Mouse (Mus musculus): Measurements from ENCODE around the gene Rinl. TPM values are rescaled to one million over a fixed set of nuclear protein-coding genes. Genes with fewer than 3 reads are reported as not detected.

Gene Rinl
- total RNA-seq (2021), result 1 to 10 TPM; 2.6 to 4.5 TPM
- long read RNA-seq, experiment 1, partial matches to known transcripts, result 3 of 7 reads
- long read RNA-seq, experiment 1, other reads (novel, unspliced or antisense), result 4 of 7 reads
- long read RNA-seq, experiment 2, partial matches to known transcripts, result 0 of 11 reads
- long read RNA-seq, experiment 2, other reads (novel, unspliced or antisense), result 11 of 11 reads

GRCm38 (mm10) chr7:28788307-28789195, at the start of gene Rinl:
Rinl (plus strand) TSS chr7:28788969.
- Histone ChIP-seq H3K4me3 (no peak within 1 kb of the TSS), H3K27ac (no peak within 1 kb of the TSS)
- no peak for DNase-seq (ENCODE audit: low spot score in 2 of 2)
- no peak for TF ChIP-seq CTCF (conservative IDR thresholded peaks at IDR 0.05)

- DNase-seq (ENCODE audit: low spot score in 2 of 2), result no peak
- H3K27ac ChIP-seq, result no peak overlapping the region
- TF ChIP-seq CTCF (conservative IDR thresholded peaks at IDR 0.05), result no peak
- no peak overlapping the region for H3K4me3 ChIP-seq
Measured at GRCm38 (mm10) chr7:28739829-28740228, 48.9 kb upstream of the Rinl start.

DNA sequence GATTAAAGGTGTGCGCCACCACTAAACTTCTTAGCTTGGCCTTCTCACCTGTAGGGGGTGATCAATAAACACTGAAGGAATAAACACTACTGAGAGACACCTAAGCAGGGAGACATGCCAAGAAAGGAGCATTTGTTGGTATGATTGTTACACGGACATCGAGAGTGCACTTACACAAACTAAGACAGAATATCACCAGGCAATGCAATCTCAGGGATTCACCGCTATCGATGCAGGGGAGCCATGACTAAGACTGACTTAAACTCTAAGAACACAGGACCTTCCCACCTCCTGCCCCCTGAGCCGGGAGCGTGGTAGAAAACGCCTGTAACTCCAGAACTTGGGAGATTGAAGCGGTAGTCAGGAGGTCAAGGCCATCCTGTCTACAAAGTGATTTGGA, 47.8 kb upstream of the Rinl start:
- TF ChIP-seq CTCF (conservative IDR thresholded peaks at IDR 0.05), result 0 out of 2 replicates have a peak, but pooled peaks have one; percentile 6
- H3K27ac ChIP-seq, result peak overlapping the region; percentile 99
- peak overlapping the region; percentile 70 for H3K4me3 ChIP-seq
- DNase-seq (ENCODE audit: low spot score in 2 of 2), result no peak

DNA sequence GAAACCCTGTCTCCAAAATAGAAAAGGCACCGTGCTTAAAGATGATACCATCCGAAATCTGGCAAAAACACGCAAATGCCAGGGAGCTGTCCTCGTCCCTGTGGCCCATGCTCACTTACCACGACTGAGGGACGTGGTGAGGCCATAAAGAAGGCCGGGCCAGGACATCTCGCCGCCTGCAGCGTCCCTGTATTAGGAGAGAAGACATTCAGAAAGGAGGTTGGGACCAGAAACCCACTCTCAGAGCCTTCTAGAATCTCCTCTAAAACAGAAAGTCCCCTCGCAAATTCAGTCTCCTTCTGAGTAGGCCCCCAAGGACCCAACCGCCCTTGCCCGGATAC, 47.4 kb upstream of the Rinl start:
- TF ChIP-seq CTCF (conservative IDR thresholded peaks at IDR 0.05), result no peak
- no peak for DNase-seq (ENCODE audit: low spot score in 2 of 2)
- Histone ChIP-seq H3K27ac (peak overlapping the region; percentile 99), H3K4me3 (peak overlapping the region; percentile 70)

DNA sequence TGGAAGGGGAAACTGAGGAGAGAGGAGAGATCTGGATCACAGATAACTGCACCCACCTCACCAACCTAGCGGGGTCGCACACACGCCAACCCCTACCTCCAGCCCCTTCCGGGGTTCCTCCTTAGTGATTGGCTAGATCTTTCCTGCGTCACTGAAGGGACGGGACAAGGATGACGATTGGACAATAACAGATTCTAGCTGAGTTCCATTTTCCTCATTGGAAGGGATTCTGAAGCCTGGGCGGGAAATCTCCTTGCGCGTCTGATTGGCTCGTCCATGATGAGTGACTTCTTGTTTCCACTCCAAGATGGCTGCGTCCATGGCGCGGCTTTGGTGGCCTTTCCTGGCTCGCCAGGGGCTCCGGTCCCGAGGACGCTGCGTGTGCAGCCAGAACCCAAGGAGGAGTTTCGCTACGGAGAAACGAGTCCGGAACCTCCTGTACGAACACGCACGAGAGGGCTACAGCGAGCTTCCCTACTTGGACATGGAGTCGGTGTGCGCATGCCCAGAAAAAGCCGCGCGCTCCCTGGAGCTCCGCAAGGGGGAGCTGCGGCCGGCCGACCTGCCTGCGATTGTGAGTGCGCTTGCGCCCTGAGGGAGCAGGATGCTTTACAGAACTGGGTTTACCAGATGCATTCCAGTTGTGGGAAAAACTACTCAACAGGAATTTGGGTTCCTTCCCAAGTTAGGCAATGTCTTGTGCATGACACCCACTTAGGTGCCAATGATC, 46.9 kb upstream of the Rinl start, which contains the start of the genes Mrps12 and Sars2:
Mrps12 (minus strand) TSS at position 112 of the 730 bp plus-strand sequence.
Sars2 (plus strand) TSS at position 284 of the 730 bp plus-strand sequence.
- peak; percentile 91 for TF ChIP-seq CTCF (conservative IDR thresholded peaks at IDR 0.05)
- H3K4me3 ChIP-seq, result peak within 1 kb of the TSS; percentile 70
- H3K27ac ChIP-seq, result peak within 1 kb of the TSS; percentile 99
- DNase-seq (ENCODE audit: low spot score in 2 of 2), result peak; percentile 95 to 98

DNA sequence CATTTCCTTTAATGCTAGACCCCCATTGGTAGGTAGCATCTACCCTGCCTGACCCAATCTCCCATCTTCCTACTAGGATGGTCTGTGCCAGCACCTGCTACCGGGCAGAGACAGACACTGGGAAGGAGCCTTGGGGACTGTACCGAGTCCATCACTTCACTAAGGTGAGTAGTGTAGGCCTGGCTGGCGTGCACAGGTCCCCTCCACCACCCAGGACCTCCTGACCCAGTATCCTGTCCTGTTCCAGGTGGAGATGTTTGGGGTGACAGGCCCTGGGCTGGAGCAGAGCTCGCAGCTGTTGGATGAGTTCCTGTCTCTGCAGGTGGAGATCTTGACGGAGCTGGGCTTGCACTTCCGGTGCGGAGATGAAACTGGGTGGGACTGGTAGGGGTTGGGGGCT, 38.8 kb upstream of the Rinl start:
- no peak for DNase-seq (ENCODE audit: low spot score in 2 of 2)
- no peak for TF ChIP-seq CTCF (conservative IDR thresholded peaks at IDR 0.05)
- no peak overlapping the region for H3K4me3 ChIP-seq
- H3K27ac ChIP-seq, result no peak overlapping the region

GRCm38 (mm10) chr7:28756079-28756478, 32.7 kb upstream of the Rinl start, which contains the start of gene Ccer2:
Ccer2 (plus strand) TSS chr7:28756174.
- no peak for DNase-seq (ENCODE audit: low spot score in 2 of 2)
- Histone ChIP-seq H3K4me3 (no peak within 1 kb of the TSS; the same call in 1 of the 2 replicates), H3K27ac (no peak within 1 kb of the TSS)
- TF ChIP-seq CTCF (conservative IDR thresholded peaks at IDR 0.05), result no peak

- DNase-seq (ENCODE audit: low spot score in 2 of 2), result no peak
- Histone ChIP-seq H3K4me3 (no peak overlapping the region), H3K27ac (no peak overlapping the region)
- TF ChIP-seq CTCF (conservative IDR thresholded peaks at IDR 0.05), result no peak
Measured at GRCm38 (mm10) chr7:28758623-28759022, 30.1 kb upstream of the Rinl start.

- no peak overlapping the region for H3K27ac ChIP-seq
- no peak for TF ChIP-seq CTCF (conservative IDR thresholded peaks at IDR 0.05)
- no peak overlapping the region for H3K4me3 ChIP-seq
- DNase-seq (ENCODE audit: low spot score in 2 of 2), result no peak
Measured at GRCm38 (mm10) chr7:28761907-28762306, 26.9 kb upstream of the Rinl start.

DNA sequence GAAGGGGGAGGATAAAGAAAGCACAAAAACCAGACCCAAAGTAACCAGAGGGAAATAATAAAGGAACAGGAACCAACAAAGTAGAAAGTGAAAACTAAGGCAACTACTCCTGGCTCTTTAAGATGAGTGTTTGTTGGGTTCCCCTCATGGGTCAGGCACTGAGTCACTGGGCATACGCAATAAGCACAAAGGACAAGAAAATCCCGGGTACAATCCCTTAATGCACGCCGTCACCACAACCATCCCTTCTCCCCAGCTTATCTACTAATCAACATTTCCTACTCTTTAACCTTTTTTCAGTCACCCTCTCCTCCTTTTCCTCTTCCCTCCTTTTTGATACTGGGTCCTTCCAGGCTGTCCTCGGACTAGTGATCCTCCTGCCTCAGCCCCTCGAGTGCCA, 23.6 kb upstream of the Rinl start:
- H3K27ac ChIP-seq, result no peak overlapping the region
- H3K4me3 ChIP-seq, result peak overlapping the region; percentile 91
- no peak for TF ChIP-seq CTCF (conservative IDR thresholded peaks at IDR 0.05)
- DNase-seq (ENCODE audit: low spot score in 2 of 2), result no peak

DNA sequence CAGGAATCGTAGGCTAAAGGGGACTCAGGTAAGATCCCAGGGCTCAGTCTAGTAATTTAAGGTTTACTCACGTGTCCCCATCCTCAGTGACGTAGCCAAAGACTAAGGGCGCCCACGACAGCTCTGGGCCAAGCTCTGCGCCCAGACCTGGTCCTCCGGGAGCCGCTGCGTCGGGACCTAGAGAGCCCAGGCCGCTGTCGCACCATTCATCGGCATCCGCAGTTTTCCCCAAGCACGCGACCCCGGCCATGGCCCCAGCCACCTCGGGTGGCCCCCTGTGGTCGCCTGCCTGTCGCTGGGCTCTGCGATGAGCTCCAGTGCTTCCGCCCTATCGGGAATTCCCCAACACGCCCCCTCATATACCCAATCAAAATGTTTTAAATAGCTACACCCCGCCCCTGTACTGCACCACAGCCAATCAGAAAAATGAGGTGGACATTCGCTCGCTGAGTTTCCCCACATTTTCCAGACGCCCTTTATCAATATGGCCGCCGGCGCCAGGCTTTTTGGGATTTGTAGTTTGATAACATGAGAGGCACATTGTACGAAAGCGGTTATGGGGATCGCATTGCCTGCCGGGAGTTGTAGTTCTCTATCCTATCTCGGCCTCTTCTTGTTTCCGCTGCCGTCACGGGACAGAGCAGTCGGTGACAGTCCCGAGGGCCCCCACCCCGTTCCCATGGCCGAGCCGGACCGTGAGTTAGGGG, 22.4 kb upstream of the Rinl start, which contains the start of gene Sirt2:
Sirt2 (plus strand) TSS at position 563 of the 707 bp plus-strand sequence.
- H3K4me3 ChIP-seq, result peak within 1 kb of the TSS; percentile 91
- H3K27ac ChIP-seq, result peak within 1 kb of the TSS; percentile 93
- peak; percentile 97 to 99 for DNase-seq (ENCODE audit: low spot score in 2 of 2)
- TF ChIP-seq CTCF (conservative IDR thresholded peaks at IDR 0.05), result peak; percentile 43; the same call in 1 of the 2 replicates

DNA sequence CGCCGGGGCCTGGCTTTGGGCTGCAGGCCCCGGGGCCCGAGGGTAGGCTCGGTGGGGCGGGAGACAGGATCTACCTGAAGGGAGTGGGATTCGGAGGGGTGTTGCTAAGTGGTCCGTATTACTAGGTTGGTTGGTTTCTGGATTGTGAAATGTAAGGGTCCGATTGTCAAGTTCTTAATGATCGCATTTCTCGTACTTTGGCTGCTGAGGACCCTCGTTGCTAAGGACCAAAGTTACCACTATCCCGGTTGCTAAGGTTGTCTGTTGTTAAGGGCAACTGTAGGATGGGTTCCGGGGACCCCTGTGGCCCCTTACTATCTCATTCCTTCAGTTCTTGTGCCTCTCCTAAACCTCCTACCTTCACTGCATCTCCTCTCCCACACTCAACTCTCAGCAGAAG, 21.9 kb upstream of the Rinl start:
- peak overlapping the region; percentile 93 for H3K27ac ChIP-seq
- DNase-seq (ENCODE audit: low spot score in 2 of 2), result no peak
- TF ChIP-seq CTCF (conservative IDR thresholded peaks at IDR 0.05), result no peak

More for the DNA sequence above, 21.9 kb upstream of the Rinl start:
- H3K4me3 ChIP-seq, result peak overlapping the region; percentile 91

Data from layer of hippocampus, adult 2 months (tissue).